Mouse (Mus musculus) cerebellum, adult 2 months (tissue): ENCODE measurements around the gene Lcp1.

Experiments
- CTCF ChIP-seq: fragments of 200-500 bp; IDR thresholded peaks from 2 replicates; pipeline ENCODE4 v1.5.1; 2011; ENCODE audit warnings: low read depth, mild to moderate bottlenecking, control low read depth, low read length, moderate library complexity, borderline replicate concordance; ENCODE audit not compliant: insufficient read depth
- POLR2A ChIP-seq: fragments of 200-500 bp; IDR thresholded peaks from 2 replicates; pipeline ENCODE4 v1.6.1; 2011; ENCODE audit warnings: low read length, control low read depth, borderline replicate concordance; ENCODE audit not compliant: insufficient read depth

DNA sequence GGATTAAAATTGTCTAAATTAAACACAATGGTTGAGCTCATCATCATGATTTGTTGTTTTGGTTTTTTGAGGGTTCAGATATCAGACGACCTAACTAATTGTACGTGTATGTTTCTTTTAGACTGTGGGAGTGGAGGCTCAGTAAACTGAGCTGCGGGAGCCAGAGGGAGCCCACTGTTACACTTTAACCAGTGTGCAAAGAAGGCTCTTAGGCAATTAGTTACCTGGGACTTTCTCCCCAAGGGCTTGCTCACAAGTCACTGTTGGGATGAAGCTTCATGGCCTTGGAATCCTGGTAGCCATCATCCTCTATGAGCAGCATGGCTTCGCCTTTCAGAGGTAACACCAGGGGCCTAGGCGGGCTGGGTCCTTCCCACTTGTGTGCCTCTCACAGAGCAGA, 111.2 kb downstream of the Lcp1 start, which contains the start of gene Cpb2:
- TF ChIP-seq CTCF (no peak), POLR2A (no peak)
